Mouse (Mus musculus) right cerebral cortex, adult 2 months (tissue): Measurements from ENCODE around the gene Tspan2.
A peak's percentile ranks its signal among the peaks of the same experiment; 100 is the strongest.

ENCODE experiments used
- DNase-seq, 2 experiments: peaks; one replicate each; pipeline ENCODE4 v3.0.0; 2021 to 2022; ENCODE audit warnings: low spot score in 2 of 2

Tspan2 gene

DNA sequence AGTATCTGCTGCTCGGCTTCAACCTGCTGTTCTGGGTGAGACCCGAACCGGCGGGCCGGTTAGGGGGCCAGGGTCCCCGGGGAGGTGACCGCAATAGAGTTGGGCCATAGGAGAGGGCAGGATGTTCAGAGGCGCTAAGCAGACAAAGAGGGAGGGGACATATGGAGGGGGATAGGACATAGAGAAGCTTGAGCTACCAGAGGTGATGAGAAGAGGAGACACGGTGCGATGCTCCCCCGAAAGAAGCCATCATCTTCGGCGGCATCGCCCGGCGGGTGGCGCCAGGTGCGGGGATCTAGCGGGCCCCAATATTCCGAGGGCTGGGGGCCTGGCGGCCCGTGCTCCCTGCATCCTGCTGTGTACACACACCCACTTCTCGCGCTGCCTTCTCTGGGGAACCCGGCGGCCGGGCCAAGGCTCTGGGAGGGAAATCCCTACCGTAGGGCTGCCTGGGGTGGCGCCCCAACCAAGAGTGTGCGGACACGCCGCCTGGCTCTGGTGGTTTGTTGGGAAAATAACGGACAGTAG, 766 bp downstream of the Tspan2 start:
- no peak for DNase-seq

DNA sequence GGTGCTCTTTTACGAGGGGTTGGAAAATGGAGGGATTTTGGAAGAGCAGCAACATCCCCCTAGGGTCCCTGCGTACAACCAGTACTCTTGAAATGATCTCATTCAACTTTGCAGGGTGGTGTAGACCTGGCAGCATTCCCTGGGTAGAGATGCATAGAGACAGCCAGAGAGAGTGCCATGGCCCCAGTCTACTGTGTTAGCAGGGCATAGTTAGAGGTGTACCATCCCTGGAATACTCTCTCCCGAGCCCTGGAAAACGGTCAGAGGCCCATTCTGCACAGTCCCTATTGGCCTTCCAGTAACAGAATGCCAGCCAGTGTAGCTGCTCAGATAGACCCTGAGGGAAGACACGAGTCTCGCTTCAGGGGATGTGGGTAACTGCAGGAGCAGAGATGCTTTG, 1.3 kb downstream of the Tspan2 start:
- no peak for DNase-seq

GRCm38 (mm10) chr3:102736436-102736835, 2.1 kb downstream of the Tspan2 start:
- DNase-seq, result no peak

- no peak for DNase-seq
Measured at GRCm38 (mm10) chr3:102737106-102737505, 2.8 kb downstream of the Tspan2 start.

- no peak for DNase-seq
Measured at GRCm38 (mm10) chr3:102738161-102738901, 4.0 kb downstream of the Tspan2 start.

GRCm38 (mm10) chr3:102738926-102739325, 4.6 kb downstream of the Tspan2 start:
- DNase-seq, result no peak

DNA sequence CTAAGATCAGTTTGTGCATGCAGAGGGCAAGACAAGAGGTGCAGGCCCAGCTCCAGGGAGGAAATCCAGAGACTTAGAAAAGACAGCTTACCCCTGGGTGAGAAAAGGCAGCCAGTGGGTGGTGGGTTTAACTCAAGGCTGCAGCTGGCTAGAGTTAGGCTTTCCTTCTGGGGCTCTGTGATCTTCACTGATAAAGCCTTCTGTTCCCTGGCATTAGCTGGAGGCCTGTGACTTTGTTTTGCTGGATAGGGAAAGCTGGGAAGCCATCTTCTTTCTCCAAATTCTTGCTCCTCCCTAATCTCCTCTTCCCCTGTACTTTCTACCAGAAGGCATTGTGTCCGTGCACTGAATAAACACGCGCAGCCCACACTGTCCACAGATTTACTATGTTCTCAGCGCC, 8.4 kb downstream of the Tspan2 start:
- DNase-seq, result no peak

DNA sequence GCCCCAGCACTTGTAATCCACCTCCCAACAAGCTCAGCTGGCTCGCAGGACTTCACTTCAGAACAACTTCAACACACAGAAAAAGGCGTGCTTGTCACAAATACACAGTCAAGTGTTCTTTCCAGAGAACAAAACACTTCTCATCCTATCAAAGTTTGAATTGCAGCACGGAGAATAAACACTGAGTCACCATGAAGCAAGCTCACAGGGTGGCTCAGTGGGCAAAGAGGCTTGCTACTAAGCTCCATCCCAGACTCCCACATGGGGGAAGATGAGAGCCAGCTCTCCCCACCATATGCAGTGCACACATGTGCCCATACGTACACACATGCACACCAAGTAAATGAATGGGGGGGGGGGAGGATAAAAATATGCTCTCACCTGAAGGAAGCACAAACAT, 8.9 kb downstream of the Tspan2 start:
- DNase-seq, result no peak

DNA sequence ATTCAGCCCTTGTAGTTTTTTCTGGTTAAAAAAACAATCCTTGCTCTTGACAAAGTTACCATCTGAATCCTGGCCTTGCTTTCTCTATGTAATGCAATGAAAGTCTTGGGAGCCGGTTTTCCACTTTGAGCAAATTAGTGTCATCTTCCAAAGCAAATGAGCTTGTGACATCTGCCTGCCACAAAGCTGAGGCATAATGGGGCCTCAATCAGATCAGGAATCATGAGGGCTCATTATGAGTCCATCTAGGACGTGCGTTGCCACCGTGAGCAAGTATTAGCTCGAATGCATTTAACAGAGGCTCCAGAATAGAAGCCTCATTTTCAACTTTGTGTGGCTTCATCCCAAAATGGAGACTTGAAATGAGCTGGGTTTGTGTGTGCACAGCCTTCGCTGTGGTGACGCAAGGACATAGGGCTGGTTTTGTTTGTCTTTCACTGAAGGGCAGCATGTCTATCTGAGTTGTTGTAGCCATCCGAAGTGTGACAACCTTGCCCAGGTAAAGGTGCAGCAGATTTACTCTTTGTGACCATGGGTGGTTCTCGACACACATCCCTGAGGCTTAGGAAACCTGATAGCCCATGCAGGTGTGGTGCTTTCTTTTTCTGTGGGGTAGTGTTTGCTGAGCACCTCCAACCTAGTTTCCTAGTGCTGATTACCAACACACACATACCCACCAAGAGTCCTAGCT, 9.6 kb downstream of the Tspan2 start:
- no peak for DNase-seq

DNA sequence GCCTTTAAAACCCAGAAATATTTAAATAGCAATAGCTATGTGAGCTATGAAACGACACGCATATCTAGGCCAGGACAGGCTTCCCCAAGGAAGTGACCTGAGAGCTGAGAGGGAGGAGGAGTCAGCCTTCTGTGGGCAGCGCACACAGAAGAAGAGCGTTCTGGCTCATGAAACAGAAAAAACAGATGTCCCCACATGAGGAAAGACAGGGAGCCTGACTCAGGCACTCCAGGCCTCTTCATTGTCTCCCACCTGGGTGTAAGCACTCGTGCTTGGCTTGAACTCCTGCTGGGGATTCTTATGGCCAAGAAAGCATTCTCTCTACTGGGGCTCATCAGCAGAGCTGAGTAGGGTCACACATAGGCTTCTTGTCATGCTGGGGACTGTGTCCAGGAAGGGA, 10.3 kb downstream of the Tspan2 start:
- no peak for DNase-seq

GRCm38 (mm10) chr3:102746174-102746573, 11.8 kb downstream of the Tspan2 start:
- no peak for DNase-seq

DNA sequence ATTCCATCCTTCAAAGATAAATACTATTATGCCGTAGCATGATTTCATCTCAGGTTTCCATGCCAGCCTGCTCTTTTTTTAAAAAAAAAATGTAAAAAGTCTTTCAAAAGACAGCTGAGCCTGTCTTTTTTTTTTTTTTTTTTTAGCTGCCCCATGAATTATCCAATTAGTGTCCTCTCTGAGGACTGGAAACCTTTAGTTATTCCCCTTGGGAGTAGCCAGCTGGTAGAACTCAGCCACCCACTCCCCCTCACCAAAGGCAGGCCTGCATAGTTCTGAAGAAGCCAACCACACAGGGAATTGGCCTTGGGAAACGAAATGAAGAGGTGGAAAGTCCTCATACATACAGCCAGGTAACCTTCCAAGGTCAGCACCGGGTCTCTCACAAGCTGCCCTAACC, 13.7 kb downstream of the Tspan2 start:
- DNase-seq, result no peak

DNA sequence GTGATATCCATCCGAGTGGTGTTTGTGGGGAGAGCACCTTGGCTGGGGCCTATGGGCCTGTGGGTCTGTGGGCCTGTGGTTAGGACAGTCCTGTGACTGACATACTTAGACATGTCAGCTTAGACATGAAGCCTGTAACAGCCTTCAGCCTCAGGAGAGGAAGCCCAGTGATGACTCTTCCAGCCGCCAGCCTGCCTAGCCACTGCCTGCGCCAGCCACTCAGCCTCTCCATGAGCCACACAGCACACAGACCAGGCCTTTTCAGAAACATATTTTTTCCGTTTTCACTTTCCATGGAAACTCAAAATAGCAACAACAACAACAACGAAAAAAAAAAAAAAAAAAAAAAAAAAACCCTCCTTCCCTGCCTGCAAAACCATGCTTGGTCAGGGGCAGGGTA, 14.4 kb downstream of the Tspan2 start:
- no peak for DNase-seq

GRCm38 (mm10) chr3:102751136-102751535, 16.8 kb downstream of the Tspan2 start:
- DNase-seq, result no peak

- no peak for DNase-seq
Measured at GRCm38 (mm10) chr3:102751536-102751935, 17.2 kb downstream of the Tspan2 start.

DNA sequence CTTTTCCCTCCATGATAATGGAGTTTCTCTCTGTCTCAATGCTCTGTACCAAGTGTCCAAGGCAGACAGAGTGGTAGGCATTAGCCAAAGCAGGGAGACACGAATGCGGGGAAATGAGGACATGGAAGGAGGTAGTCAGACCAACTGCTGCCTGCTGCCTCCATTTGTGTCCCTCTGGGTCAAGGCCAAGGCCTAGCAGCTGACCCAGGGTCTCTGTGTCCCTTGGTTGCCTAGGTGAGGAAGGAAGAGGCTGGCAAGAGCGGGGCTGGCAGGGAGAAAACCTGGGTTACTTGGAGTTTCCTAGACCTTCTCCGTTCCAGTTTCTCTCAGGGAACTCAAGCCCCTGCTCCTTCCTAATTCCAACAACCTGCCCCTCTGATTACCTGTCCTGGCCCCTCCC, 17.7 kb downstream of the Tspan2 start:
- no peak for DNase-seq

GRCm38 (mm10) chr3:102752457-102752856, 18.1 kb downstream of the Tspan2 start:
- DNase-seq, result no peak

GRCm38 (mm10) chr3:102755801-102756200, 21.5 kb downstream of the Tspan2 start:
- no peak for DNase-seq

GRCm38 (mm10) chr3:102757019-102757418, 22.7 kb downstream of the Tspan2 start:
- no peak for DNase-seq

GRCm38 (mm10) chr3:102760236-102760635, 25.9 kb downstream of the Tspan2 start:
- no peak for DNase-seq

DNA sequence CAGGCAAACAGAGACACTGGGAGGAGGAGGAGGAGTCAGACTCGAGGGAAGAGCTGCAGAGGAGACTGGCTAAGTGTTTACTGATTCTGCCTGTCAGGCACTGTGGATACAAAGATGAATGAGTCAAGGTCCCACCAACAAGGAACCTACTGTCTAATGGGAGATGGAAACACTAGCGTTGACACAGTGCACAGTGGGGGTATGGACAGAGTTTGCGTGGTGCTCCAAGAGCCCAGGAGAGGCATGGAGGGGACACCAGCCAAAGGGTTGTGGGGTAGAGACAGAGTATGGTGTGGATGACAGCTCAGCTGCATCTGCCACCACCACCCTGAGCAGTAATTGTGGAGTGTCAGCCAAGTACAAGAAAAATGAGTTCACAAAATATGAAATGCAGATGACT, 28.1 kb downstream of the Tspan2 start:
- no peak for DNase-seq

DNA sequence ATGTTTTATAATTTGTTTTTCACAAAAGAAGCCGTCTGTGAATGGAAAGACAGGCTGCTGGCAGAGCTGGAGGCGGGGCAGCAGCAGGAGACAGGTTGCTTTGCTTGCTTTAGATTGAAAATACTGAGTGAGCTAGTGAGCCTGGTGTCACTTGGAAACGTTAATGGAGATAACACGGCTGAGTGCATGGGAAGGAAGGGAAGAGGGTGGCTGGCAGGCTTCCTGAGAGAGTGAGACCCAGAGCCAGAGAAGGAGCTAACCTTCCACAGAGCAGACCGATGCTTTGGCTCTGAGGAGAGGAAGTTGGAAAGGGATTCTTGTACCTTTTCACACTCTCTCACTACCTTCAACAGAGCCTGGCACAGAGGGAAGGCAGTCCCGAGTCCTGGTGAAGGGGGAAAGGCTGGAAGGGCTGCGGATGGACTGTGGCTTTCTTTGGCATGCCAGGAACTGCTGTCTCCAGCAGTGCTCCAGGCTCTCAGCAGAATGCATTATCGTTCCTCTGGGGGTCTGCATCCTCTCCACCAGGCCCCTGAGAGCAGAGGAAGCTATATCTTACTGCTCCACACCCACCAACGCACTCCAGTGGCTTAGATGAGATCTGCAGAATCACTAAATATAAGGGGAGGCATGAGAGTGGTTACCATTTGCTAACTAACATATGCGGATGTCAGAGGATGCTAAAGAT, 29.5 kb downstream of the Tspan2 start:
- peak in 1 of 2 experiments; percentile 20 for DNase-seq

- no peak for DNase-seq
Measured at GRCm38 (mm10) chr3:102764850-102765249, 30.5 kb downstream of the Tspan2 start.
